Mouse (Mus musculus): ENCODE measurements around the gene Myh9. TPM values are rescaled to one million over a fixed set of nuclear protein-coding genes. Genes with fewer than 3 reads are reported as not detected.
"Not testable (repeated sequence)": the region's sequence is repeated elsewhere in the genome, so short reads cannot be mapped to it uniquely, and the experiment has no call there.

Myh9 gene
- total and polyA plus RNA-seq, 3 experiments = 30.4 to 111 (median 88.3) TPM

DNA sequence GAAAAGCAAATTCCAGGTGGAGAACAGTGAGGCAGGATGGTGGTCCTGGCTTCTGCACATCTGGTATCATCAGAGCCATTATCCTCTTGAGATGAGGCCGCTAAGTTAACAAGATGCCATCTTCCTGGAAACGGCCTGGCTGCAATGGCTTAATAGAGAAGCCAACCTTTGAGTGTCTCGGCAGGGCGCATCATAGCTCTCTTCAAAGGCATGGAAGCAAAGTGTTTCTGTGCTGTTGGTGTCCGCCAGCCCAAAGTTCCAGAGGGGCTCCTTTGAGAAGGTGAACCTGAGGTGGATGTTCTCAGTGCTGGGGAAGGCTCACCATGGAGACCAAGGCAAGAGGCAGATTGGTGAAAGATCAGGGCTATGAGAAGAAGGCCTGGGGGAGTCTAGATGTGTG, 110.4 kb downstream of the Myh9 start:
- 98% methylated on average over 5 of the region's 5 CpGs for WGBS
- Histone ChIP-seq H3K36me3 (ENCODE audit: control insufficient read depth, insufficient read depth, low read length) (no peaks in the 10 kb centered on the region), H3K9ac (ENCODE audit: low read depth, low read length) (no peak overlapping the region), H3K4me1 (ENCODE audit: control insufficient read depth, insufficient read depth, low read length) (no peaks in the 10 kb centered on the region), H3K27ac (no peak overlapping the region), H3K4me3 (no peak overlapping the region), H3K27me3 (ENCODE audit: control insufficient read depth, insufficient read depth, low read length) (no peaks in the 10 kb centered on the region), H3K79me2 (replicated peaks; ENCODE audit: control insufficient read depth, insufficient read depth, low read length) (no peaks in the 10 kb centered on the region)
- DNase-seq = no peak
- intact Hi-C loops (cut with DNase I) = loop anchor here (5.0 kb wide), 1 partner anchor 324 kb away; no protein-coding TSS in a partner anchor
- TF ChIP-seq POLR2A (IDR thresholded peaks at IDR 0.05; ENCODE audit: insufficient read depth, low read depth, low read length) (no peak), EP300 (IDR thresholded peaks at IDR 0.05; ENCODE audit: insufficient read depth, low read depth, low read length) (no peak), CTCF (IDR thresholded peaks at IDR 0.05) (no peak)

DNA sequence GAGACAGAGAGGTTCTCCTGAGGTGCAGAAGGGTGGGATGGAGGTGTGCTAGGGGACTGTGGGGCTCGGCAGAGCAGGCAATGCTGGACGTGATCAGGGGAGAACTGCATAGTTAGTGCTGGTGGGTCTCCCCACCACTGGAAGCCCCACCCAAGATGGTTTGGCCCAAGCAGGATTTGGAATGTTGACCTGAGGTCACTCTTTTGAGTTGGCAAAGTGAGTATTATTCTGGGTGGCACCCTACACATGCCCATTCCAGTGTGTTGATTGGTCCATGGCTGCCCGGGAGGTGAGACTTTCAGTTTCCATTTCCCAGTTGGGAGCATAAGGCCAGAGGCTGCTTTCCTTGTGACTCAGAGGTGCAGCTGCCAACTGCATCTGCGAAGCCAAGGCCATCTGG, 113.2 kb downstream of the Myh9 start, which contains the start of gene Apol9b:
Gene Apol9b (plus strand): TSS at position 301 of the 400 bp plus-strand sequence.
- intact Hi-C loops (cut with DNase I); H3K79me2 ChIP-seq (replicated peaks; ENCODE audit: control insufficient read depth, insufficient read depth, low read length); H3K4me3 ChIP-seq; DNase-seq; H3K27me3 ChIP-seq (ENCODE audit: control insufficient read depth, insufficient read depth, low read length); H3K9ac ChIP-seq (ENCODE audit: low read depth, low read length); H3K36me3 ChIP-seq (ENCODE audit: control insufficient read depth, insufficient read depth, low read length); H3K4me1 ChIP-seq (ENCODE audit: control insufficient read depth, insufficient read depth, low read length); H3K27ac ChIP-seq: not testable (repeated sequence)
- WGBS = 38% methylated on average over 2 of the region's 4 CpGs

- 74% methylated on average over 3 of the region's 3 CpGs for WGBS
- H3K4me3 ChIP-seq; H3K9ac ChIP-seq (ENCODE audit: low read depth, low read length); H3K4me1 ChIP-seq (ENCODE audit: control insufficient read depth, insufficient read depth, low read length); intact Hi-C loops (cut with DNase I); H3K79me2 ChIP-seq (replicated peaks; ENCODE audit: control insufficient read depth, insufficient read depth, low read length); H3K27me3 ChIP-seq (ENCODE audit: control insufficient read depth, insufficient read depth, low read length); H3K36me3 ChIP-seq (ENCODE audit: control insufficient read depth, insufficient read depth, low read length); H3K27ac ChIP-seq; DNase-seq: not testable (repeated sequence)
These were observed 114.2 kb downstream of the Myh9 start for GRCm38 (mm10) chr15:77727745-77728144.

DNA sequence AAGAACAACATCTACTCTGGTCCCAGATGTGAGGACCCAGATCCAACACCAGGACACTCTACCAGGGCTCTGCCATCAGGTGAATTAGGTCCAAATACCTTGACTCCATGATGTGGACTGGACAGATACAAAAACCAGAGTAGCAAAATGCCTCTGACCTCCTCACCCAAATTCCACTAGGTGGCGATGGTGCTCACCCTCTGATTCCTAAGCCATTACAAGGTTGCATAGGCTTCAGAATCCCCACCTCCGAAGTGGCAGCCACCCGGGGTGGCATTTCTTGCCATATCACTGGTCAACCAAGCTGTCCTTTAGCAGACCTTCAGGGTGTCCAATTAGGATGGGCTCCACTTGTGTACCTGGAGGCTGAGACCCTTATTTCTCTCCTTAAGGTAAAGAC, 114.8 kb downstream of the Myh9 start:
- H3K4me3 ChIP-seq; H3K79me2 ChIP-seq (replicated peaks; ENCODE audit: control insufficient read depth, insufficient read depth, low read length); H3K36me3 ChIP-seq (ENCODE audit: control insufficient read depth, insufficient read depth, low read length); H3K27me3 ChIP-seq (ENCODE audit: control insufficient read depth, insufficient read depth, low read length); DNase-seq; H3K9ac ChIP-seq (ENCODE audit: low read depth, low read length); intact Hi-C loops (cut with DNase I); H3K27ac ChIP-seq; H3K4me1 ChIP-seq (ENCODE audit: control insufficient read depth, insufficient read depth, low read length): not testable (repeated sequence)
- TF ChIP-seq CTCF (IDR thresholded peaks at IDR 0.05) = peak; percentile 56
- WGBS = 2% methylated on average over 3 of the region's 3 CpGs

- H3K4me3 ChIP-seq; H3K27ac ChIP-seq; H3K27me3 ChIP-seq (ENCODE audit: control insufficient read depth, insufficient read depth, low read length); H3K36me3 ChIP-seq (ENCODE audit: control insufficient read depth, insufficient read depth, low read length); H3K9ac ChIP-seq (ENCODE audit: low read depth, low read length); H3K4me1 ChIP-seq (ENCODE audit: control insufficient read depth, insufficient read depth, low read length); H3K79me2 ChIP-seq (replicated peaks; ENCODE audit: control insufficient read depth, insufficient read depth, low read length); intact Hi-C loops (cut with DNase I): not testable (repeated sequence)
- 26% methylated on average over 6 of the region's 6 CpGs for WGBS
- DNase-seq = peak in 1 of 2 experiments; percentile 30
These were observed 116.5 kb downstream of the Myh9 start for GRCm38 (mm10) chr15:77725393-77726020.

- H3K4me1 ChIP-seq (ENCODE audit: control insufficient read depth, insufficient read depth, low read length); H3K27ac ChIP-seq; H3K9ac ChIP-seq (ENCODE audit: low read depth, low read length); intact Hi-C loops (cut with DNase I); H3K79me2 ChIP-seq (replicated peaks; ENCODE audit: control insufficient read depth, insufficient read depth, low read length); H3K4me3 ChIP-seq; DNase-seq; H3K36me3 ChIP-seq (ENCODE audit: control insufficient read depth, insufficient read depth, low read length); H3K27me3 ChIP-seq (ENCODE audit: control insufficient read depth, insufficient read depth, low read length): not testable (repeated sequence)
- WGBS = 25% methylated on average over 2 of the region's 10 CpGs
These were observed 117.6 kb downstream of the Myh9 start for GRCm38 (mm10) chr15:77724208-77724911.

DNA sequence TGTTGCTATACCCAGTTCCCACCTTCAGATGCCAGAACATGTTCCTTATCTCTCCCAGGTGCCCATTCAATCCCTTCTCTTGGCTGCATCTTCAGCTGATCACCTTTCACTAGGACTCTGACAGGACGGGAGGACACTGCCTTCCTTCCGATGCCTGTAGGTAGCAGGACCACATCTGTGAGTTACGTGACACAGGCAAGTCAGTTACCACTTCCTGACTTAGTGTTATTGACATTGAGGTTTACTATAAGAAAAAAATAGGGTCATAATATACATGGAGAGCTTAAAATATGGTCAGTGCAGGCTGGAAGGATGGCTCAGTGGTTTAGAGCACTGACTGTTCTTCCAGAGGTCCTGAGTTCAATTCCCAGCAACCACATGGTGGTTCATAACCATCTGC, 120.5 kb downstream of the Myh9 start:
- WGBS = no CpG with 5 or more reads among the region's 3 CpGs
- DNase-seq; H3K4me3 ChIP-seq; H3K4me1 ChIP-seq (ENCODE audit: control insufficient read depth, insufficient read depth, low read length); H3K36me3 ChIP-seq (ENCODE audit: control insufficient read depth, insufficient read depth, low read length); H3K9ac ChIP-seq (ENCODE audit: low read depth, low read length); H3K27me3 ChIP-seq (ENCODE audit: control insufficient read depth, insufficient read depth, low read length); H3K27ac ChIP-seq; intact Hi-C loops (cut with DNase I); H3K79me2 ChIP-seq (replicated peaks; ENCODE audit: control insufficient read depth, insufficient read depth, low read length): not testable (repeated sequence)

DNA sequence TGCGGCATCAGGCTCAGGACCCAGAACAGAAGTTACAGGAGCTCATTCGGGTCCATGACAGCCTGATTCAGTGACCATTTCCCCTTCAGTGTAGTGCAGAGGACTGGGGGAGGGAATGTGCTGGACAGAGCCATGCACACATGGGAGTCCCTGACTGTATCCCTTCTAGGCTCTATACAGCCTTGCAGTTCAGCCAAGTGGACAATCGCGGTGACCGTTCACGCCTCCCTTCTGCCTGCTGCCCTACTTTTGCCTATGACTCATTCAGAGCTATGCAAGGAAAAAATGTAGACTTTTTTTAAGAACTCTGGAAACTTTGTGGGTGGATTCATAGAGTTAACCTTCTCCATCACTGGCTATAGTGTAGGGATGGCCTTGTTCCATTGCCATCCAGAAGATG, 123.7 kb downstream of the Myh9 start:
- H3K79me2 ChIP-seq (replicated peaks; ENCODE audit: control insufficient read depth, insufficient read depth, low read length); H3K36me3 ChIP-seq (ENCODE audit: control insufficient read depth, insufficient read depth, low read length); H3K27me3 ChIP-seq (ENCODE audit: control insufficient read depth, insufficient read depth, low read length); H3K9ac ChIP-seq (ENCODE audit: low read depth, low read length); H3K27ac ChIP-seq; intact Hi-C loops (cut with DNase I); DNase-seq; H3K4me1 ChIP-seq (ENCODE audit: control insufficient read depth, insufficient read depth, low read length); H3K4me3 ChIP-seq: not testable (repeated sequence)
- WGBS = 21% methylated on average over 6 of the region's 6 CpGs
